Mouse (Mus musculus): ENCODE data around the gene Urb1.

The Urb1 gene

GRCm38 (mm10) chr16:90823986-90824385 lies 13.8 kb upstream of the Urb1 start:
- peak; percentile 32 for DNase-seq (ENCODE audit: low read depth, low spot score)

GRCm38 (mm10) chr16:90822981-90823380 lies 12.8 kb upstream of the Urb1 start:
- DNase-seq (ENCODE audit: low read depth, low spot score), result no peak

- no peak for DNase-seq (ENCODE audit: low read depth, low spot score)
Measured at GRCm38 (mm10) chr16:90822284-90822935, 12.2 kb upstream of the Urb1 start.

DNA sequence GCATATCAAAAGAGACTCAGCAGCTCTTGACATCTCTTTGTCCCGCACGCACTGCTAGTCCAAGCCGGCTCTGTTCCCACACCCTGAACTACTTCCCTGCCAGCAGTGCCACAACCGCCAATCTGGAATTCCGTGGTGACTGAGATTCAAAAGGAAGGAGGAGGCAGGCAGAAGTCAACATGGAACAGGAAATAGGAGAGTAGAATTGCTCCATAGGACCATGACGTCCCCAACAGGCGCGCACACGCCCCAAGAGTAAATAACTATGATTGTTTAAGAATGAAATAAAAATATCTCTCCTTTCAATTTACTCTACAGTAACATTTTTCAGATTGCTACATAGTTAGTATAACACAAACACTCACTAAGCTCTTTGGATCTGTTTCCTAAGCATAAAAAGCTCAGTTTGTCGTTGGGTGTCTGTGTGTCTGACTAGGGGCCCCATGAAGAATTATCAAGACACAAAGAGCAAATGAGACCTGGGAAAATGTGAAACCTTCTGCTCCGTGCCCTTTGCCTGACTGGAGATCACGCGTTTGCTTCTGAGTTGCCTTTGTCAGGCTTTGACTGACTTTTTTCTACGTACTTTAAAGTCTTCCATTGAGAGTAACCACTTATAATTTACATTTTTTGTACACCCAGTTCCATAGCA lies 11.0 kb upstream of the Urb1 start:
- DNase-seq (ENCODE audit: low read depth, low spot score), result no peak

- DNase-seq (ENCODE audit: low read depth, low spot score), result no peak
Measured at GRCm38 (mm10) chr16:90820326-90820725, 10.1 kb upstream of the Urb1 start.

DNA sequence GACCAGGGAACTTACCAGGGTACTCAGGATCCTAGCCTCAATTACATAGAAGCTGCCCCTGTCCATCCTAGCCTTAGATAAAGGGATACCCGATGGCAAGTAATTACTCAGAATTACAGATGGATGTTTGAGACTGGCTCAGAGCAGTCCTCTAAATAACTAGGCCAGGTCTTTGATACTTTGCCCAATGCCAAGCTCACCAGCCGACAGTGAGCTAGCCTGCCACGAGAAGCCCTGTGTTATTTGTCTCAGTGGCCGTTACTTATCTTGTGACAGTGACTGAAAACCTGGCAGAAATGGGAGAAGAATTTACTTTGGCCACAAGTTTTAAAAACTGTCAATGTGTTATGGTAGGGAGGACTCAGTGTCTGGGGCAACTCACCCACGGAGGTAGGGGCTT lies 1.9 kb upstream of the Urb1 start:
- DNase-seq (ENCODE audit: low read depth, low spot score), result no peak

- no peak for DNase-seq (ENCODE audit: low read depth, low spot score)
Measured at GRCm38 (mm10) chr16:90810716-90811256, 573 bp upstream of the Urb1 start.

DNA sequence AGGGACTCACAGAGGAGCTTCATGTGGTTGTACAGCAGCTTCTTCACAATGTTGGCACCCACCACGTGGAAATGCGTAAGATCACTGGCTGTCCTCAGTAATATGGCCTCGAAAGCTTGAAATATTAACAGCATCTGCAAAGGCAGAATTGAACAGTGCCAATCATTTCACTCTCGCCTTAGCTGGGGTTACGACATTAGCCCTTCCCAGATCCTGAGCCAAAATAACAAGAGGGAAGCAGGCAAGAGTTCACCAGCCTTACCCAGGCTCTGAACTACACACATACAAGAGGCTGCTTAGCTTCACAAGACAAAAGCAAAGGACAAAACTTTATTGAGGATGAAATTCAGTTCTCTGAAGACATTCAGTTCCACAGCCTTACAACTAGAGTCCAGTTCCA lies 5.7 kb downstream of the Urb1 start:
- DNase-seq (ENCODE audit: low read depth, low spot score), result no peak

DNA sequence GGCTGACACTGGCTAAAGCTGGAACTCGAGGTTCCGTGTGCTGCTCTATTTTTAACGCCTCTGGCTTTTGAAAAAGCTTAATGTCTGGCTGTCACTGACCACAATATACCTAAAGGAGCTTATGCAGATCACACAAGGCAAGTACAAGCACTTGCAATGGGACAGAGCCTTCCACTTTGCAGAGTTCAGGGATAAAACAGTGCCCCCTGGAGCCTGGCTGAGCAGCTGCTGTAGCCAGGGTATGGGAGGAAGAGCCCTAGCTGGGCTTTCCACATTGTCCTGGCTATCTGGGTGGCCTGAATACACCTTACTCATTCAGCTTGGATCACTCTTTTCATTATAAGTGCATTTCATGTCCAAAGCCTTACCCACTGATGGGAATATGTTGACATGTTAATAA lies 8.3 kb downstream of the Urb1 start:
- peak; percentile 51 for DNase-seq (ENCODE audit: low read depth, low spot score)

- DNase-seq (ENCODE audit: low read depth, low spot score), result no peak
Measured at GRCm38 (mm10) chr16:90801251-90801650, 9.0 kb downstream of the Urb1 start.

DNA sequence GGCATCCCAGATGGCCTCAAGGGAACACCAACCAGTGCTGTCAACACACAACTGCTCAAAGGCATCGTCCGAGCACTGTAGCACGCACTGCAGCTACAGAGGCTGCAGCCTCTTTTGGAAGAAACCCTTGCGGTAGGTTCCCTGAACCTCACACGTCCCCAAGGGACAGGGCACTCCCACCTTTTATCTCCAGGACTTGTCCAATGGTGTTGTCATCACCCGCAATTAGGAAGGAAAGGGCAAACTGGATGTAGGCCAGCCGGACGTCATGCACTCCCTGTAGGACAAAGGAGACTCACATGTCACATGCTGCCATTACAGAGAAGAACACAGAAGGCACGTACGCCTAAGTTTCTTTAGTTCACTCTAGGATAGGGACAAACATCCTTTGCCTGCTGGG lies 10.4 kb downstream of the Urb1 start:
- DNase-seq (ENCODE audit: low read depth, low spot score), result no peak

DNA sequence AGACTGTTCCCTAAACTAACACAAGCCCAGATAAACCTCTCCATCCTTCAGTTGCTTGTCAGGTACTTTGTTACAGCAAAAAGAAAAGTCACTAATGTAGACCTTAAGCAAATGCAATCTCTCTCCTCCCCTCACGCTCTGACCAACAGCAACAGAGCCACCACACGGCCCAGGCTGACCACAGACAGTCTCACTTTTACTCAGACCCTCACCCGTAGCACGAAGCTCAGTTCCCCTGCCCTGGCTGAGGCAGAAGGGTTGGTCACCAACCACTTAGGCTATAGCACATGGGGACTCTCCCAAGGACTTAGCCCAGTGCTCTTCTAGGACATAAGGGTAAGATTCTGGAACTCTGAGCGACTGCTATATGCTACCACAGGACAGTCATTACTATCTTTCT lies 11.4 kb downstream of the Urb1 start:
- DNase-seq (ENCODE audit: low read depth, low spot score), result no peak

DNA sequence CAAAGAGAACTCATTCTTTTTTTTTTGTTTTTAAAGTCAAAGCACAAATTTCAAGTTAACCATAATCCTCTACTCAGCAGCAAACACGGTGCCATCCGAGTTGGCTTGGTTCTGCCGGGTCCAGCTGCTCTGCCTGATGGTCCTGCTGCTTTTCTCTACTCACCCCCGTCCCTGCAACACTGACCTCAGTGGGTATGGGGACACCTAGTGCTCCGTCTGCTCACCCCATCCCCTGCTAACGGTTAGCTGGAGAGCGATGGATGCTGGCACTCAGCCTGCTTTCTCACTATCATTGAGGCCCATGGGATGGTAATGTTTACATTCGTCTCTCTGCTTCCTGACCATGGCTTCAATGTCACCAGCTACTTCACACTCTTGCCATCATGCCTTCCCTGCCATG lies 11.8 kb downstream of the Urb1 start:
- DNase-seq (ENCODE audit: low read depth, low spot score), result no peak

DNA sequence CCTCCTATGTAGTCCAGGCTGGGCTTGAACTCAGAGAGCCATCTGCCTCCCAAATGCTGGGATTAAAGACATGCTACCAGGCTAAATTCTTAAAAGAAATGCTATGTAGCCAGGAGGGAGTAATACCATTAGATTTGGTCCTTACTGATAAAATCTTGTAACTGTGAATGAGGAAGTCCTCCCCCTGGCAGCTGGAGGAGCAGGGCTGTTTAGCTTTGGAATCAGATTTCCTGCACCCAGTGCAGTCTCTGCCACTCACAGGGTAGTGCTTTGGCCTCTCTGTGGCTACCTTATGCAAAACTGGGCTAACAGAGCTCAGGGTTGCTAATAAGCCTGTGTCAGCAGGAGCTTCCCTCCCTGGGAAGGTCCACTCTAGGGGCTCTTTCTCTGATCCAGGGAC lies 15.5 kb downstream of the Urb1 start:
- DNase-seq (ENCODE audit: low read depth, low spot score), result no peak

- DNase-seq (ENCODE audit: low read depth, low spot score), result no peak
Measured at GRCm38 (mm10) chr16:90792500-90792899, 17.7 kb downstream of the Urb1 start.

DNA sequence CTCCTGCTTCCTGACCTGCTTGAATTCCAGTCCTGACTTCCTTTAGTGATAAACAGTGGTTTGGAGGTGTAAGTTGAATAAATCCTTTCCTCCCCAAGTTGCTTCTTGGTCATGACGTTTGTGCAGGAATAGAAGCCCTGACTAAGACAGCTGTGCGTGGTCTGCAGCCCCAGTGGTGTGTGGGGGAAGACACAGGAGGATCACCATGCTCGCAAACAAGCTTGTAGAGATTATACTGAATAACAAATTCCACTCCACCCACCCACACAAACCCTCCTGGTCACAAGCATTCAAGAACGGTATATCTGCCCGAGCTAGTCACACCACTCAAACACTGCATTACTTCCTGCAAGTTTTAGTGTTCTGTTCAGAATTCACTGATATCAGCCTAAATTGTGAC lies 18.1 kb downstream of the Urb1 start:
- no peak for DNase-seq (ENCODE audit: low read depth, low spot score)

DNA sequence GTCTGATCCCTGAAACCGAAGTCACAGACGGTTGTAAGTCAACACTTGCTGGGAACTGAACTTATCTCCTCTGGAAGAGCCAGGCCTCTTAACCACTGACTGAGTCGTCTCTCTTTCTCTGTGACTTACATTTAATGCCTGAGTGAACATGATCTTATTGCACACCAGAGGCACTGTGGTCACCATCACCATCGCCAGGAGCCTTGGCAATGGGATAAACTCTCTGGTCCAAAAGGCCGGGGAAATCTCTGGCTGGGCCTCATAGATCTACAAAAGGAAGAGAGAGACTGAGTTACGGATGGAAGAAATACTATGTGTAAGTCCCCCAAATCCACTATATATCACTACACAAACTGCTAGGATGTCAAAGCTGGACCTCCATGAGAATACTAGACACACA lies 19.3 kb downstream of the Urb1 start:
- DNase-seq (ENCODE audit: low read depth, low spot score), result no peak

DNA sequence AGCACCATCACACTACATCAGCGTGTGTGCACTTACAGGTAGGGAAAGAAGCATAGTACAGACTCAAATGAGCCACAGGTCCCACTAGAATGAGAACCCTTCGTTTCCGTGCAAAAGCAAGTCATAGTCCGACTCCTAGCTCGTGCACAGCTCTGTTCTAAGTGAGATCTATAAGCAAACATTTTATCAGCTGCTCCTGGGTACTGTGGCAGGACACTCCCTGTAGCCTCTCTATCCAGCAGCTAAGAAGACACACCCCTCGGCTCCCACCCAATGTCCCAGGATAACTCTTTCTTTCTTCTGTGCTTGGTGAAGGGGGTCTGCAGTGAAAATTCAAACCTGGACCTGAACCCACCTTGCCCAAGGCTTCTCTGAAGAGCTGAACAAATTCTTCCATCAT lies 21.6 kb downstream of the Urb1 start:
- DNase-seq (ENCODE audit: low read depth, low spot score), result no peak

DNA sequence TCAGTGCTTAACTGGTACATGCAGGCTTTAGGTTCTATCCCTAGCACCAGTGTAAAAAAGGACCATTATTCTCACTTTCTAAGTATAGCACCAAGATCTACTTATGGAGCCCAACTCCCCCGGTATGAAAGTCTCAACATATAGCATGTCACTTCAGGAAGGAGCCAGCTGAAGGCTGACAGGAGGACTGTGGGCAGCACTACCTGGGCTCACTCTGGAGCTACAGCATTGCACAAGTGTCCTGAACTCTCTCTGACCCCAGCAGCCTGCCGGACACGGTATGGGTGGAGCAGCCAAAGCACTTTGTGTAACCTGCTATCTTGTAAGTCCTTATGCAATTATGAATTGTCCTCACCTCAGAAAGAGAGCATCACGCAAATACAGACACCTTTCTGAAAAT lies 25.0 kb downstream of the Urb1 start:
- no peak for DNase-seq (ENCODE audit: low read depth, low spot score)

DNA sequence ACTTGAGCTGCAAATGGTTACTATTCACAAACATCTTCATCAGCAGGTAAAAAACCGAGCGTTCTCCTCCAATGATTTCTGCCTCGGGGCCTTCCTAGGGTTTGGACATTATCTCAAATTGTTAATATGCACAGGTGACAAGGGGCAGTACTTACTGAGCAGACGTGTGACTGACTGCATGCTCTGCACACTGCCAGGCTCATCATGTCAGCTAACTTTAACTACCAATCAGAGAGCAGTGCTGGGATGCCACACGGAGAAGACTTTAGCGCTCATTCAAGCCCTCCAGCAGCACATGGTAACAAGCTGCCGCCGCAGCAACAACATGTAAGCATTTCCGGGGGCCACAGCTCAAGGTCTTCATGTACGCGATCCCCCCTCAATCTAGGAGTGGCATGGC lies 26.9 kb downstream of the Urb1 start:
- DNase-seq (ENCODE audit: low read depth, low spot score), result no peak

DNA sequence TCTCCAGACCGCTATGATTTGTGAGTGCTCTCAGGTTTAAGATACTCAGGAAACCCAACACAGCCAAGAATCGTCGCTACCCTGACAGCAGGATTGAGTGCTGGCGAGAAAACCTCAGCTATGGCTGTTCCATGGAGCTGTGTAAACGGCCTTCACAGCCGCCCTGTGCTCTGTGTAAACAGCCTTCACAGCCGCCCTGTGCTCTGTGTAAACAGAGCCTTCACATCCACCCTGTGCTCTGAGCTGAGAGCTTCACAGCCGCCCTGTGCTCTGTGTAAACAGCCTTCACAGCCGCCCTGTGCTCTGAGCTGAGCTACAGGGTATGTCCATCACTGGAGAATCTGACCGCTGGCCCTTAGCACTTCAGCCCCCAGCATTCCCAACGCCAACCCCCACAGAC lies 30.4 kb downstream of the Urb1 start:
- DNase-seq (ENCODE audit: low read depth, low spot score), result no peak

- no peak for DNase-seq (ENCODE audit: low read depth, low spot score)
Measured at GRCm38 (mm10) chr16:90775946-90776520, 34.2 kb downstream of the Urb1 start.

GRCm38 (mm10) chr16:90774646-90775045 lies 35.6 kb downstream of the Urb1 start:
- DNase-seq (ENCODE audit: low read depth, low spot score), result no peak

Measured in ES-CJ7 (cell line).